Comparison of ENCODE assay signal across 7 mouse cellular contexts in the genomic region with DNA sequence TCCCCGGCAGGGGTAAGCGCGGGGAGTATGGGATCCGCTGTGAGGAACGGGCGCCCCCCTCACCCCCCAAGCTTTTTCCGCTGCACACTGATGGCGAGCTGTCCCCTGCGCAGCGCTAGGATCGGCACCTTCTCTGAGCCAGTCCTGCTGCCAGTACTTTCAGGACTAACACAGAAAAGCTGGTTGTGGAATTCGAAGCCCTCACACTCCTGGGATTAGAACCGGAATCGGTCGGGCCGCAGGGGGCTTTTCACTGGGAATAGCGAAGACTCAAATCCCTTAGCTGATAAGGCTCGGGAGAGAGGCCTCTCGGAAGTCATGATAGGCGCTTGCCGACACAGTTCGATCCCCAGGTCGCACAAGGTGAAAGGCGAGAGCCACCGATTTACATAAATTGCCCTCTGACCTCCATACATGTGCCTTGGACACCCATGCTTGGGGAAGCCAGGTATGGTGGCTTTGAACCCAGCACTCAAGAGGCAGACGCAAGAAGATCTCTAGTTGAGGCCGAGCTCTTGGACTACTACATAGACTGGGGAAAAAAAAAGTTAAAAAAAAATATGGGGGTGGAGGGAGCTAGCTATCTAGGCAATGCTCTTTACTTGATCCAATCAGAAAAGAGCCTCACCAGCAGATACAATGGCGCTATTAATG. TPM values are rescaled to one million over a fixed set of nuclear protein-coding genes. Genes with fewer than 3 reads are reported as not detected.
DNase-seq lines count a peak whose midpoint lies in the region; ATAC-seq lines count a peak whose summit lies in the region.

No protein-coding gene starts in this region.

- no peaks in the 10 kb centered on the region for H3K36me3 ChIP-seq in neural tube, embryonic 11.5 days (ENCODE audit: control insufficient read depth, insufficient read depth, low read length)
- no peaks in the 10 kb centered on the region for H3K36me3 ChIP-seq in embryonic facial prominence, embryonic 14.5 days (ENCODE audit: control insufficient read depth, insufficient read depth, low read length)
- H3K36me3 ChIP-seq in limb, embryonic 10.5 days, result no peaks in the 10 kb centered on the region; the same call in 1 of the 2 replicates
- H3K36me3 ChIP-seq in stomach, embryonic 14.5 days (ENCODE audit: control insufficient read depth, insufficient read depth, low read length), result no peaks in the 10 kb centered on the region

- H3K27me3 ChIP-seq in neural tube, embryonic 11.5 days (ENCODE audit: control insufficient read depth, insufficient read depth, low read length), result peaks cover 10% of the 10 kb centered on the region
- H3K27me3 ChIP-seq in embryonic facial prominence, embryonic 14.5 days (replicated peaks; ENCODE audit: control insufficient read depth, insufficient read depth, low read length), result no peaks in the 10 kb centered on the region
- H3K27me3 ChIP-seq in limb, embryonic 10.5 days (ENCODE audit: low read depth, poor library complexity, severe bottlenecking), result peaks cover 44% of the 10 kb centered on the region
- no peaks in the 10 kb centered on the region for H3K27me3 ChIP-seq in stomach, embryonic 14.5 days (ENCODE audit: control insufficient read depth, insufficient read depth, low read length)

- DNase-seq in neural tube, embryonic 11.5 days (ENCODE audit: low spot score), result no peak
- no peak for DNase-seq in neural tube, embryonic 10.5 days (ENCODE audit: extremely low spot score, low spot score)
- DNase-seq in embryonic facial prominence, embryonic 14.5 days (ENCODE audit: low spot score), result no peak
- DNase-seq in limb, embryonic 10.5 days (ENCODE audit: low spot score), result no peak
- no peak for DNase-seq in thymus, postnatal 25 days
- no peak for DNase-seq in T-cell, adult 2 months (ENCODE audit: low spot score)

- 0 out of 2 replicates have a peak, but pooled peaks cover 2% of the 10 kb centered on the region for H3K4me1 ChIP-seq in neural tube, embryonic 11.5 days (ENCODE audit: control insufficient read depth, insufficient read depth, low read length)
- H3K4me1 ChIP-seq in embryonic facial prominence, embryonic 14.5 days (ENCODE audit: control insufficient read depth, insufficient read depth, low read length), result peaks cover 21% of the 10 kb centered on the region
- H3K4me1 ChIP-seq in limb, embryonic 10.5 days, result peaks cover 45% of the 10 kb centered on the region
- peaks cover 18% of the 10 kb centered on the region; the same call in 1 of the 2 replicates for H3K4me1 ChIP-seq in stomach, embryonic 14.5 days (ENCODE audit: control insufficient read depth, insufficient read depth, low read length)

- 0 out of 2 replicates have a peak overlapping the region, but pooled peaks have one; percentile 49 for H3K27ac ChIP-seq in neural tube, embryonic 11.5 days (ENCODE audit: low read depth, low read length)
- peak overlapping the region; percentile 94 for H3K27ac ChIP-seq in embryonic facial prominence, embryonic 14.5 days (replicated peaks; ENCODE audit: low read depth, low read length)
- H3K27ac ChIP-seq in limb, embryonic 10.5 days, result peak overlapping the region; percentile 93
- H3K27ac ChIP-seq in stomach, embryonic 14.5 days (ENCODE audit: low read length), result peak overlapping the region; percentile 88; the same call in 1 of the 2 replicates

- H3K9me3 ChIP-seq in neural tube, embryonic 11.5 days (ENCODE audit: control insufficient read depth, low read length), result no peaks in the 10 kb centered on the region
- no peaks in the 10 kb centered on the region for H3K9me3 ChIP-seq in embryonic facial prominence, embryonic 14.5 days (ENCODE audit: control insufficient read depth, low read length)
- H3K9me3 ChIP-seq in limb, embryonic 10.5 days (replicated peaks), result no peaks in the 10 kb centered on the region
- H3K9me3 ChIP-seq in stomach, embryonic 14.5 days (ENCODE audit: control insufficient read depth, low read depth, low read length), result no peaks in the 10 kb centered on the region

- WGBS in neural tube, embryonic 11.5 days, result 7% methylated on average over 27 of the region's 28 CpGs
- WGBS in embryonic facial prominence, embryonic 14.5 days, result 9% methylated on average over 20 of the region's 28 CpGs
- 5% methylated on average over 28 of the region's 28 CpGs for WGBS in limb, embryonic 10.5 days
- WGBS in stomach, embryonic 14.5 days, result 10% methylated on average over 28 of the region's 28 CpGs

- ATAC-seq in neural tube, embryonic 11.5 days (ENCODE audit: insufficient read depth, low FRiP score, low TSS enrichment), result peak; percentile 4; the same call in 1 of the 2 replicates
- ATAC-seq in embryonic facial prominence, embryonic 14.5 days (ENCODE audit: low read depth), result peak; percentile 34; the same call in 1 of the 2 replicates
- no peak for ATAC-seq in stomach, embryonic 14.5 days (ENCODE audit: insufficient number of reproducible peaks, insufficient read depth, low FRiP score, low read depth)

- peak overlapping the region; percentile 73 for H3K4me3 ChIP-seq in neural tube, embryonic 11.5 days (ENCODE audit: low read depth, low read length)
- H3K4me3 ChIP-seq in embryonic facial prominence, embryonic 14.5 days (ENCODE audit: low read depth, low read length), result peak overlapping the region; percentile 72
- H3K4me3 ChIP-seq in limb, embryonic 10.5 days, result peak overlapping the region; percentile 72
- peak overlapping the region; percentile 63 for H3K4me3 ChIP-seq in stomach, embryonic 14.5 days (ENCODE audit: low read depth, low read length)

- H3K4me2 ChIP-seq in neural tube, embryonic 11.5 days (ENCODE audit: low read depth), result peak overlapping the region; percentile 97
- peak overlapping the region; percentile 96 for H3K4me2 ChIP-seq in embryonic facial prominence, embryonic 14.5 days (ENCODE audit: low read depth, low read length)
- H3K4me2 ChIP-seq in stomach, embryonic 14.5 days (replicated peaks; ENCODE audit: low read depth, low read length), result peak overlapping the region; percentile 91

- peak overlapping the region; percentile 65 for H3K9ac ChIP-seq in neural tube, embryonic 11.5 days (ENCODE audit: low read length)
- peak overlapping the region; percentile 77 for H3K9ac ChIP-seq in embryonic facial prominence, embryonic 14.5 days (ENCODE audit: low read depth, low read length)
- H3K9ac ChIP-seq in stomach, embryonic 14.5 days (replicated peaks; ENCODE audit: low read depth, low read length), result peak overlapping the region; percentile 46

RNA-seq across cellular contexts. Expression of a gene that starts 6.2 kb away (rescaled TPM):
- 9.7 and 11.2 TPM in 2 replicates for polyA plus RNA-seq in neural tube, embryonic 11.5 days (2014; fragmentation: Nextera tagmentation; extraction: Ambion mirVana)
- polyA plus RNA-seq in embryonic facial prominence, embryonic 14.5 days (2014; fragmentation: Nextera tagmentation; extraction: Ambion mirVana), result 8.4 and 11.7 TPM in 2 replicates
- polyA plus RNA-seq in limb, embryonic 10.5 days (2016; fragmentation: Nextera tagmentation; extraction: Ambion mirVana), result 32.5 and 32.6 TPM in 2 replicates
- 7.1 TPM in 2 replicates for polyA plus RNA-seq in stomach, embryonic 14.5 days (2014; fragmentation: Nextera tagmentation; extraction: Ambion mirVana)

RNA-seq across cellular contexts. Expression of a gene that starts 7.1 kb away (rescaled TPM):
- not detected in 2 replicates for polyA plus RNA-seq in neural tube, embryonic 11.5 days (2014; fragmentation: Nextera tagmentation; extraction: Ambion mirVana)
- polyA plus RNA-seq in embryonic facial prominence, embryonic 14.5 days (2014; fragmentation: Nextera tagmentation; extraction: Ambion mirVana), result not detected in 2 replicates
- not detected in 2 replicates for polyA plus RNA-seq in limb, embryonic 10.5 days (2016; fragmentation: Nextera tagmentation; extraction: Ambion mirVana)
- not detected in 2 replicates for polyA plus RNA-seq in stomach, embryonic 14.5 days (2014; fragmentation: Nextera tagmentation; extraction: Ambion mirVana)

RNA-seq across cellular contexts. Expression of a gene that starts 25.7 kb away (rescaled TPM):
- not detected in 2 replicates for polyA plus RNA-seq in neural tube, embryonic 11.5 days (2014; fragmentation: Nextera tagmentation; extraction: Ambion mirVana)
- not detected in 2 replicates for polyA plus RNA-seq in embryonic facial prominence, embryonic 14.5 days (2014; fragmentation: Nextera tagmentation; extraction: Ambion mirVana)
- not detected in 2 replicates for polyA plus RNA-seq in limb, embryonic 10.5 days (2016; fragmentation: Nextera tagmentation; extraction: Ambion mirVana)
- not detected in 2 replicates for polyA plus RNA-seq in stomach, embryonic 14.5 days (2014; fragmentation: Nextera tagmentation; extraction: Ambion mirVana)

RNA-seq across cellular contexts. Expression of a gene that starts 37.1 kb away (rescaled TPM):
- polyA plus RNA-seq in neural tube, embryonic 11.5 days (2014; fragmentation: Nextera tagmentation; extraction: Ambion mirVana), result not detected in 2 replicates
- polyA plus RNA-seq in embryonic facial prominence, embryonic 14.5 days (2014; fragmentation: Nextera tagmentation; extraction: Ambion mirVana), result not detected in 2 replicates
- polyA plus RNA-seq in limb, embryonic 10.5 days (2016; fragmentation: Nextera tagmentation; extraction: Ambion mirVana), result not detected in 2 replicates
- polyA plus RNA-seq in stomach, embryonic 14.5 days (2014; fragmentation: Nextera tagmentation; extraction: Ambion mirVana), result 47.2 and 236 TPM in 2 replicates

RNA-seq across cellular contexts. Expression of a gene that starts 52.0 kb away (rescaled TPM):
- 1.8 and 2.4 TPM in 2 replicates for polyA plus RNA-seq in neural tube, embryonic 11.5 days (2014; fragmentation: Nextera tagmentation; extraction: Ambion mirVana)
- 0.31 and 0.70 TPM in 2 replicates for polyA plus RNA-seq in embryonic facial prominence, embryonic 14.5 days (2014; fragmentation: Nextera tagmentation; extraction: Ambion mirVana)
- 0.39 and 0.55 TPM in 2 replicates for polyA plus RNA-seq in limb, embryonic 10.5 days (2016; fragmentation: Nextera tagmentation; extraction: Ambion mirVana)
- 1.5 TPM in 2 replicates for polyA plus RNA-seq in stomach, embryonic 14.5 days (2014; fragmentation: Nextera tagmentation; extraction: Ambion mirVana)
